Mouse (Mus musculus): ENCODE data around the gene Plau. TPM values are rescaled to one million over a fixed set of nuclear protein-coding genes. Genes with fewer than 3 reads are reported as not detected.

The Plau gene
- 2.5 TPM in 1 of 2 replicates, not detected in the other for total RNA-seq (2015; ENCODE audit: low replicate concordance)
- 1.6 and 2.1 TPM in 2 replicates for total RNA-seq (2017; ENCODE audit: low replicate concordance)

GRCm38 (mm10) chr14:20836171-20836904, at the start of gene Plau:
Gene Plau (plus strand): TSS chr14:20836660.
- ATAC-seq (replicated peaks; ENCODE audit: low FRiP score, poor library complexity, severe bottlenecking), result no peak

GRCm38 (mm10) chr14:20788151-20788550, 48.3 kb upstream of the Plau start:
- ATAC-seq (replicated peaks; ENCODE audit: low FRiP score, poor library complexity, severe bottlenecking), result no peak

DNA sequence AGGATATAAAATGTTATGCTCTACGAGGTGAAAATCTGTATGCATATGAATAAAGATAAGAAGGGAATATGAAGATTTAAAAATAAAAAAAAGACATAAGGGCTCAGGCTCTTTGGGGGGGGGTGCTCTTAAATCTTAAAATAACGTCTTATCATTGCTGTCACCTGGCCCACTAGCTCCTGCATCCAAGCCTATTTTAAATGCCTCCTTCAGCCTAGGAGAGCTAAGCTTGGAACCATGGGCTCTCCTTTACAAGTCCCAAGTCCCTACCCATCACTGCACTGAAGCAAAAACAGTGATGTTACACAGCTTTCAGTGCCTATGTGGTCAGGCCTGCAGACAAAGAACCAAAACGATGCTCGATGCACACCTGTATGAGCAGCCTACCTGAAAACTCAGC, 46.9 kb upstream of the Plau start:
- no peak for ATAC-seq (replicated peaks; ENCODE audit: low FRiP score, poor library complexity, severe bottlenecking)

DNA sequence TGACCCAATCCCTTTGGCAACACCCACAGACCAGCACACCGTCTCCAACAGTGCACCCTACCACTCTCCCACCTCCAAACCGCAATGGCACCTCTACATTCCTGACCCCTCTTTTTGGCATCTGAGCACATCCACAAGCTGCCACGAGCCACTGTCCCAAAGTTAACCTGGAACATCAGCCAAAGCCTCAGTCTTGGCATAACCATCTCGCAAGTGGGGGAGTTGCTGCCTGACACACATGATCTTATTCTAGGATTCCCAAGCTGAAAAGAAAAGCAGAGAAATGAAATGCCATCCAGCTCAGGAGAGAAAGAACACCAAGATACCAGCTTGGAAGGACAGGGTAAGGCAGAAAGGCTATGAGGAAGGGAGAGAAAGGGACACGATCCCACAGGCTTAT, 46.0 kb upstream of the Plau start:
- ATAC-seq (replicated peaks; ENCODE audit: low FRiP score, poor library complexity, severe bottlenecking), result no peak

DNA sequence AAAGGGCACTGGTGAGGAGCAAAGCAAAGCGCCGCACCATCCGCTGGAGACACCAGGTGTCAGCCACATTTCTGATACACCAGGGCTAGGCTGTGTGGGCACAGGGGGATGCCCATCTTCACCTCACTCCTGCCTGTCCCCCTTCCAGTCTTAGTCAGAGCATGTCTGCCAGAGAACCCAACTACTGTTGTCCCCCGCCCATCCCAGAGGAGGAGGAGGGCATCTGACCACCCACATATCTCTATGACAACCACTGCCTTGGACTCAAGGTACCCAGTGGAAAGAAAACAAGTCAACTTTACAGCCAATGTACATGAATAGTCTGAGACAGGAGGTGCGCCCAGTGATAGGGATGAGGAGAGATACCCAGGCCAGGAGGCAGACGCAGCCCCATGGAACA, 45.5 kb upstream of the Plau start:
- no peak for ATAC-seq (replicated peaks; ENCODE audit: low FRiP score, poor library complexity, severe bottlenecking)

DNA sequence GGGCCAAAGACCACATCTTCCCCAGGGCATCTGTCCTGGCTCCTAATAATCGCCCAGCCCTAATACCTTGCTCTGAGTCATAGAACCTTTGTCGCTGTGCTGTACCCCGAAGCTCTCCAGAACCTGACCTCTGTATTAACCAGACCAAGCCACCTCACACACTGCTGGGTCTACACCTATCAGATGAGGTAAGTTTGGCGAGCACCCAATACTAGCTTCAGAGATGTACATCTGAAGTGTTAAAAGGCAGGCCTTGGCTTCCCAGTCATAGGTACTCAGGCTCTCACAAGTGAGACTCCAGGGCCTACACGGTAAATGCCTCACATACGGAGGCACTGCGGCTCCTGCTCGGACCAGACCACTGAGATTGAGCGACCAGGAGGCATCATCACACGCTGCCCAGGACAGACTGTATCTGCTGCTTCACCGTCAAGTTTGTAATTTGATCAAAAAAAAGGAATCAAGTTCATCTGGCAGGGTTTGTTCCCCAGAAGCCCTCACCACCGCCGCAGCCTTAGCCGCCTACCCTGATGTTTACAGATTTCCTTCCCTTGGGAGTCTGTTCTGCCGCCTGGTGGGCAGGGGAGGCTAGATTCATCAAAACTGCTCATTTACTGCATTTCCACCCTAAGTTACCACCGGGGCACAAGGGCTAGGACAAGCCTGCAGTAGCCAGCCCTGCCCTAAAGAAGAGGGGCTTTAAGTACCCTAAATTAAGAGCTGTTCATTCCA, 44.8 kb upstream of the Plau start:
- ATAC-seq (replicated peaks; ENCODE audit: low FRiP score, poor library complexity, severe bottlenecking), result no peak

DNA sequence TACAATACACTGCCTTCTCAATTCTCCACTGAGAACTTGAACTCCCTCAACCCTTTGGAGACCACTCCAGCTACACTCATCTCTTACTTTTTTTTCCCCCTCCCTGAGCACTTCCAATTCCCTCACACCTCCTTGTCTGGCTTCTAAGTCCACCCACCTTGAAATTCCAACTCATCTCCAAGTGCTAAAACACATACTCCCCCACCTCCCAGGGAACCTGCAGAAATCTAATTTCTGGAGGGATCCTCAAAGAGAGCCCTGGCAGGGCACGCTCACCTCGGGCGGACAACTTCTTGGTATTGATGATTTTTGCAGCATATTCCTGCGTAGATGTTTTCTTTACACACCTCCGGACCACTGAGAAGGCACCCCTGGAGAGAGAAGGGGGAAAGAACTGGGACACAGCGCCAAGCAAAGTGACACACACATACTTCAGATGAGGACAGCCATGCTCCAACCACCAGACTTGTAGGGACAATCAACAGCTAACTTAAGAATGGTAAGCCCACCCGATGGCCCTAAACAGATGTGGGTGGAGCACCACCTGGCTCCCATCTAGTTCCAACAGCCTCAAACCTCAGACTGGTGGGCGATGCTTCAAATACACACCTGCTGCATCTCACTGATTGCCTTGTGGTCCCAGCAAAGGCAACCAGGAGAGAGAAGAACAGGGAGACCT, 44.1 kb upstream of the Plau start:
- no peak for ATAC-seq (replicated peaks; ENCODE audit: low FRiP score, poor library complexity, severe bottlenecking)

DNA sequence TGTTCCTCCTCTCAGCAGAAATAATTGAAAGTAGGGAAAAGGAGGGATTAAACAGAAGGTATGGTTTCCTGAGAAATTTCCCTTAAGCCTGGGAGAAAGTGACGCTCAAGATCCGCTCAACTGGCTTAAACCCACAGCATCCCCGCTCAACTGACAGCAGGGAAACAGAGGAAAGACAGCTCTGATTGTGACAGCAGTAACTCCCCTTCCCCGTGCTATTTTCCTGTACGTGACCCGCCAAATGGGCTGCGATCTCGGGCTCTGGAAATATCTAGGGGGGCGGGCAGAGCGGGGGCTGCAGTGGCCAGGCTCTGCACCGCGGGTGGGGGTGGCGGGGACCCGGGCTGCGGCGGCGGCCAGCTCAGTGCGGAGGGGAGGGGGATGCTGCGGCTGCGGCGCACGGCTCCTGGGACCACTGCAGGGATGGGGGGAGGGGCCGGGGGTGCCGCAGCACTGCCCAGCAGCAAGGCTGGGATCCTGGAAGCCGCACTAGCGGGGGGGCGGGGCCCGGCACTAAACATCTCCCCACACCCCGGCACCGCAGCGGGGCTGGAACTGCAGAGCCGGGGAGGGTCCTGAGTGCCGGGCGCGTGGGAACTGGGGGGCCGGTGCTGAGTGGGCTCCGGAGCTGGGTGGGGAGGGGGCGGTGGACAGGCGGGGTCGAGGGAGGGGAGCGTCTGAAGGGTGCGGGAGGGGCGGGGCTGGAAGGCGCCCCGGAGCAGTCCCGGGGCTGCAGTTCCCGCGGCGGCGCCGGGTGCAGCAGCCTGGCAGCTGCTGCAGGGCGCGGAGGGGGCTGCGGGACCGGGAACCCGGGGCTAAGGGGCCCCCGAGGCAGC, 43.3 kb upstream of the Plau start:
- no peak for ATAC-seq (replicated peaks; ENCODE audit: low FRiP score, poor library complexity, severe bottlenecking)

DNA sequence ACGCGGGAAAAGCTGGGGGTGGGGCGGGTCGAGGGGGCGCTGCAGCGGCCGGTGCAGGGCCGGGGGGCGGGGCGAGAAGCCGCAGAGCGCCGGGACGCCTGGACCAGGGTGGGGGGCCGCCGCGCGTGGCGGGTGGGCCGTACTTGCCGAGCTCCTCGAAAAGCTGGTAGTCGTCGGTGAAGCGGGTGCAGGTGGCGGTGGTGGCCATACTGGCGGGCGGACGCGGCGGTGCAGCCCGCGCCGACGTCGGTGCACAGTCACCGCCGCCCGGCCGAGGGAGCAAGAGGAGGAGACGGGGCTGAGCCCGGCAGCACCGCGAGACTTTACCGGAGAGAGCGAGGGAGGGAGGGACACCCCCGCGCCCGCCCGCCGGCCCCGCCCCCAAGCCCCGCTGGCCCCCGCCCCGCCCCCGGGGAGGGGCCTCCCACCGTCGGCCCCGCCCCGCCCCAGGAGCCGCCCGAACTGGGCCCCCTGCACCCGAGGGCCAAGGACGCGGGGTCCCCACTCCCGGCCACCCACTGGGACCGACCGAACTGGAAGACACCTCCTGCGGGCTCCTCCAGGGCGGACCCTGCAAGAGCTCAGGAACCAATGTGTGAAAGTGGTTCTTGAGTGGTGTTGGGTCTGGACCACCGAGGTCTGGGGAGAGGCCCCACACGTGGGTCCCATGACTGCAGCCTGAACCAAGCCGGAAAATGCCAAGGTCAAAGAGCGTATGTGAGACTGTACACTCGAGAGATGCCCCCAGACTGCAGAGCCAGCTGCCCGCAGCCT, 42.5 kb upstream of the Plau start, which contains the start of gene Camk2g:
TSS of gene Camk2g (minus strand) at position 331 of the 774 bp plus-strand sequence.
- ATAC-seq (replicated peaks; ENCODE audit: low FRiP score, poor library complexity, severe bottlenecking), result peak; percentile 92

- no peak for ATAC-seq (replicated peaks; ENCODE audit: low FRiP score, poor library complexity, severe bottlenecking)
These were observed 41.9 kb upstream of the Plau start for GRCm38 (mm10) chr14:20794589-20794988.

- no peak for ATAC-seq (replicated peaks; ENCODE audit: low FRiP score, poor library complexity, severe bottlenecking)
These were observed 40.9 kb upstream of the Plau start for GRCm38 (mm10) chr14:20795423-20796152.

DNA sequence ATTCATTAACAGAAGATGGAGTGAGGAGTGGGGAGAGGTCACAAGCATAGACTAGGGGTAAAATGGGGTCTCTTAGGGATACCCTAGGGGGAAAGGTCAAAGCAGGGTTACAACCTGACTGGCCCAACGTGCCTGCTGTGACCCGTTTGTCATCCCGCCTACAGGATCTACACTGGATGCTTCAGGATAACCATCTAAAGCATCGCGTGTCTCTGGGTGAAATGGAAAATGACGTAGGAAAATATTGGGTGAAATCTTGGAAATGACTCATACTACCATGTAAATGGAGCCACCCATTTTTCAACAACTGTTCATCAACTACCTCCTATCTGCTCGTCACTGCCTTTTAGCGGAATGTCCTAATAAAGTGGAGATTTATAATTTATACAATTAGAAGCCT, 40.3 kb upstream of the Plau start:
- no peak for ATAC-seq (replicated peaks; ENCODE audit: low FRiP score, poor library complexity, severe bottlenecking)

DNA sequence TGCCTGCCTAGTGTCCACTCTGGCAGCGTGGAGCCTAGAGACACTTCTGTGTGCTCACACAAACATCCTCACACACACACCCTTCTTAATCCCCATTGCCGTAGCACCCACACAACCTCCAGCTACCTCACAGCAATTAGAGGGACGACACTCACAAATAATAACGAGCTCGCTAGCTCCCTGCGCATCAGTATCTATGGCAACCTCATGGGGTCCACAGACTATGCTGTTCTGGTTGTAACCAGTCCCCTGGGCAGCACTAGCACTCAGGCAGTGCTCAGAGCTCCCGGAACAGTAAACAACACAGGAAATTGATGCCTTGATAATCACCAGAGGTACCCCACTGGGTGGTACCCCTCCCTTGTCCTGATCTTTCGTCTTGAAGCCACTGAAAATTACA, 39.8 kb upstream of the Plau start:
- ATAC-seq (replicated peaks; ENCODE audit: low FRiP score, poor library complexity, severe bottlenecking), result no peak

GRCm38 (mm10) chr14:20798300-20798699, 38.2 kb upstream of the Plau start:
- ATAC-seq (replicated peaks; ENCODE audit: low FRiP score, poor library complexity, severe bottlenecking), result no peak

GRCm38 (mm10) chr14:20798761-20799160, 37.7 kb upstream of the Plau start:
- peak; percentile 70 for ATAC-seq (replicated peaks; ENCODE audit: low FRiP score, poor library complexity, severe bottlenecking)

- ATAC-seq (replicated peaks; ENCODE audit: low FRiP score, poor library complexity, severe bottlenecking), result no peak
These were observed 33.4 kb upstream of the Plau start for GRCm38 (mm10) chr14:20802926-20803605.

GRCm38 (mm10) chr14:20803606-20803938, 32.9 kb upstream of the Plau start:
- 0 out of 2 replicates have a peak, but pooled peaks have one; percentile 50 for ATAC-seq (replicated peaks; ENCODE audit: low FRiP score, poor library complexity, severe bottlenecking)

DNA sequence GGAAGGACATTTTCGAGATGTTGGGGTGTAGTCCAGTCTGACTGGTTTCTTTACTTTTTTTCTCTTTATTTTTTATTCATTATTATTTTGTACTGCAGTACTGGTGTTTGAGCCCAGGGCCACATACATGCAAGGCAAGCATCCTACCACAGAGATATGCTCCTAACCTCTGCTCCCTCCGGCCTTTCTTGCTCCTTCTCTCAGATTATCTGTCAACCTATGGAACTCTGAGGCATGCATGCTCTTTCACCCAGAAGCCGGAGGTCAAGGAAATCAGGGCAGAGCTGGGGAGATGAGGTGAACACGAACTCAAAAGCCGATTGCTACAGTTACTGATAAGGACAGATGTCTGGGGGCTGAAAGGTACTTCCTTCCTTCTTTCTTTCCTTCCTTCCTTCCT, 32.0 kb upstream of the Plau start:
- ATAC-seq (replicated peaks; ENCODE audit: low FRiP score, poor library complexity, severe bottlenecking), result no peak
